8 mouse cellular contexts compared by ENCODE assay signal in genomic region chr4:130107065-130107443, GRCm38 (mm10). TPM values are rescaled to one million over a fixed set of nuclear protein-coding genes. Genes with fewer than 3 reads are reported as not detected.
DNase-seq lines count a peak whose midpoint lies in the region; ATAC-seq and TF ChIP-seq lines count a peak whose summit lies in the region.

No protein-coding gene starts in this region.

- H3K36me3 ChIP-seq in lung, embryonic 15.5 days, result no peaks in the 10 kb centered on the region
- no peaks in the 10 kb centered on the region for H3K36me3 ChIP-seq in embryonic facial prominence, embryonic 13.5 days
- peaks cover under 1% of the 10 kb centered on the region; the same call in 1 of the 2 replicates for H3K36me3 ChIP-seq in intestine, postnatal 0 days (ENCODE audit: control insufficient read depth, insufficient read depth)
- H3K36me3 ChIP-seq in neural tube, embryonic 14.5 days (ENCODE audit: control insufficient read depth, insufficient read depth, low read length), result no peaks in the 10 kb centered on the region

- H3K4me3 ChIP-seq in lung, embryonic 15.5 days, result peak overlapping the region; percentile 71
- peak overlapping the region; percentile 66 for H3K4me3 ChIP-seq in embryonic facial prominence, embryonic 13.5 days
- H3K4me3 ChIP-seq in intestine, postnatal 0 days (ENCODE audit: low read depth, low read length), result peak overlapping the region; percentile 69
- H3K4me3 ChIP-seq in neural tube, embryonic 14.5 days (ENCODE audit: low read depth, low read length), result peak overlapping the region; percentile 79

- peaks cover 35% of the 10 kb centered on the region for H3K4me1 ChIP-seq in lung, embryonic 15.5 days
- H3K4me1 ChIP-seq in embryonic facial prominence, embryonic 13.5 days, result peaks cover 20% of the 10 kb centered on the region
- H3K4me1 ChIP-seq in intestine, postnatal 0 days (replicated peaks; ENCODE audit: control insufficient read depth, insufficient read depth, low read length), result peaks cover 16% of the 10 kb centered on the region
- peaks cover 7% of the 10 kb centered on the region; the same call in 1 of the 2 replicates for H3K4me1 ChIP-seq in neural tube, embryonic 14.5 days (ENCODE audit: control insufficient read depth, insufficient read depth, low read length)

- no peak for ATAC-seq in lung, embryonic 15.5 days (ENCODE audit: borderline replicate concordance, extremely low read depth, low FRiP score, low TSS enrichment)
- peak; percentile 34; the same call in 1 of the 2 replicates for ATAC-seq in embryonic facial prominence, embryonic 13.5 days (ENCODE audit: insufficient number of reproducible peaks, insufficient read depth, low FRiP score, low TSS enrichment, low read depth)
- ATAC-seq in intestine, postnatal 0 days, result peak; percentile 57
- peak; percentile 77 for ATAC-seq in neural tube, embryonic 14.5 days (ENCODE audit: low read depth)

- H3K4me2 ChIP-seq in lung, embryonic 15.5 days, result peak overlapping the region; percentile 49
- H3K4me2 ChIP-seq in embryonic facial prominence, embryonic 13.5 days, result peak overlapping the region; percentile 82
- peak overlapping the region; percentile 60 for H3K4me2 ChIP-seq in intestine, postnatal 0 days (replicated peaks; ENCODE audit: low read depth)
- H3K4me2 ChIP-seq in neural tube, embryonic 14.5 days (ENCODE audit: low read depth, low read length), result peak overlapping the region; percentile 84

- DNase-seq in lung, postnatal 25 days (ENCODE audit: low spot score), result no peak
- no peak for DNase-seq in thymus, postnatal 10 days (ENCODE audit: low spot score in 2 of 2)
- DNase-seq in layer of hippocampus, postnatal 10 days (ENCODE audit: low spot score in 2 of 2), result no peak
- no peak for DNase-seq in thymus, adult 18-20 months

- no peak for TF ChIP-seq CTCF in intestine, postnatal 0 days (IDR thresholded peaks at IDR 0.05; ENCODE audit: low read depth)

- no peaks in the 10 kb centered on the region for H3K9me3 ChIP-seq in lung, embryonic 15.5 days
- H3K9me3 ChIP-seq in embryonic facial prominence, embryonic 13.5 days, result peaks cover 3% of the 10 kb centered on the region; the same call in 1 of the 2 replicates
- H3K9me3 ChIP-seq in intestine, postnatal 0 days (ENCODE audit: control insufficient read depth), result no peaks in the 10 kb centered on the region
- H3K9me3 ChIP-seq in neural tube, embryonic 14.5 days (ENCODE audit: control insufficient read depth, low read length), result no peaks in the 10 kb centered on the region

- H3K27me3 ChIP-seq in lung, embryonic 15.5 days, result no peaks in the 10 kb centered on the region
- no peaks in the 10 kb centered on the region for H3K27me3 ChIP-seq in embryonic facial prominence, embryonic 13.5 days
- no peaks in the 10 kb centered on the region for H3K27me3 ChIP-seq in intestine, postnatal 0 days (replicated peaks; ENCODE audit: control insufficient read depth, insufficient read depth, low read length)
- H3K27me3 ChIP-seq in neural tube, embryonic 14.5 days (ENCODE audit: control insufficient read depth, insufficient read depth, low read length), result no peaks in the 10 kb centered on the region

- 10% methylated on average over 14 of the region's 14 CpGs for WGBS in lung, embryonic 15.5 days
- WGBS in embryonic facial prominence, embryonic 13.5 days, result 11% methylated on average over 14 of the region's 14 CpGs
- WGBS in intestine, postnatal 0 days, result 10% methylated on average over 14 of the region's 14 CpGs
- WGBS in neural tube, embryonic 14.5 days, result 12% methylated on average over 14 of the region's 14 CpGs

- H3K9ac ChIP-seq in lung, embryonic 15.5 days, result no peak overlapping the region
- H3K9ac ChIP-seq in embryonic facial prominence, embryonic 13.5 days, result peak overlapping the region; percentile 82
- peak overlapping the region; percentile 56; the same call in 1 of the 2 replicates for H3K9ac ChIP-seq in intestine, postnatal 0 days (ENCODE audit: low read depth, low read length)
- H3K9ac ChIP-seq in neural tube, embryonic 14.5 days (replicated peaks; ENCODE audit: low read depth, low read length), result no peak overlapping the region; the same call in 1 of the 2 replicates

- H3K27ac ChIP-seq in lung, embryonic 15.5 days, result peak overlapping the region; percentile 82
- H3K27ac ChIP-seq in embryonic facial prominence, embryonic 13.5 days, result peak overlapping the region; percentile 62
- H3K27ac ChIP-seq in intestine, postnatal 0 days (ENCODE audit: low read depth, low read length), result peak overlapping the region; percentile 91; the same call in 1 of the 2 replicates
- H3K27ac ChIP-seq in neural tube, embryonic 14.5 days (ENCODE audit: low read depth, low read length), result peak overlapping the region; percentile 6

RNA-seq across cellular contexts. Expression of gene Pef1, which starts 4.7 kb away (rescaled TPM):
- 75.0 and 76.5 TPM in 2 replicates for polyA plus RNA-seq in lung, embryonic 15.5 days (2015; fragmentation: Nextera tagmentation; extraction: Ambion mirVana)
- 66.5 and 66.9 TPM in 2 replicates for polyA plus RNA-seq in embryonic facial prominence, embryonic 13.5 days (2015; fragmentation: Nextera tagmentation; extraction: Ambion mirVana)
- polyA plus RNA-seq in intestine, postnatal 0 days (2015; fragmentation: Nextera tagmentation; extraction: Ambion mirVana), result 72.7 and 73.4 TPM in 2 replicates
- polyA plus RNA-seq in neural tube, embryonic 14.5 days (2014; fragmentation: Nextera tagmentation; extraction: Ambion mirVana), result 66.2 and 68.3 TPM in 2 replicates
- total RNA-seq in layer of hippocampus, postnatal 10 days (2021), result 10 to 100 TPM; 37.4 to 39.7 TPM

RNA-seq across cellular contexts. Expression of gene Hcrtr1, which starts 32.1 kb away (rescaled TPM):
- 0.28 and 0.50 TPM in 2 replicates for polyA plus RNA-seq in lung, embryonic 15.5 days (2015; fragmentation: Nextera tagmentation; extraction: Ambion mirVana)
- polyA plus RNA-seq in embryonic facial prominence, embryonic 13.5 days (2015; fragmentation: Nextera tagmentation; extraction: Ambion mirVana), result 0.21 TPM in 2 replicates
- 0.81 and 0.91 TPM in 2 replicates for polyA plus RNA-seq in intestine, postnatal 0 days (2015; fragmentation: Nextera tagmentation; extraction: Ambion mirVana)
- polyA plus RNA-seq in neural tube, embryonic 14.5 days (2014; fragmentation: Nextera tagmentation; extraction: Ambion mirVana), result 1.2 and 1.8 TPM in 2 replicates
- total RNA-seq in layer of hippocampus, postnatal 10 days (2021), result 10 to 100 TPM; 12.5 to 14.3 TPM

RNA-seq across cellular contexts. Expression of gene Col16a1, which starts 59.4 kb away (rescaled TPM):
- polyA plus RNA-seq in lung, embryonic 15.5 days (2015; fragmentation: Nextera tagmentation; extraction: Ambion mirVana), result 66.3 and 74.6 TPM in 2 replicates
- polyA plus RNA-seq in embryonic facial prominence, embryonic 13.5 days (2015; fragmentation: Nextera tagmentation; extraction: Ambion mirVana), result 75.9 and 77.3 TPM in 2 replicates
- 23.1 and 25.6 TPM in 2 replicates for polyA plus RNA-seq in intestine, postnatal 0 days (2015; fragmentation: Nextera tagmentation; extraction: Ambion mirVana)
- polyA plus RNA-seq in neural tube, embryonic 14.5 days (2014; fragmentation: Nextera tagmentation; extraction: Ambion mirVana), result 5.8 and 18.2 TPM in 2 replicates
- total RNA-seq in layer of hippocampus, postnatal 10 days (2021), result 10 to 100 TPM; 17.9 to 26.0 TPM

Comparison
In these comparisons a context has a peak if more than half of its experiments do, and no peak if none do; other contexts are left out.
1. H3K27ac ChIP-seq: peak in every context shown above with its lines; median percentile 91 in intestine, postnatal 0 days; 82 in lung, embryonic 15.5 days; 62 in embryonic facial prominence, embryonic 13.5 days; 6 in neural tube, embryonic 14.5 days.
2. H3K9ac ChIP-seq: peak in embryonic facial prominence, embryonic 13.5 days (single experiment) and intestine, postnatal 0 days (single experiment); none in lung, embryonic 15.5 days (single experiment) and neural tube, embryonic 14.5 days (single experiment).
3. Peak in every context shown above with its lines, with median percentiles within 50 percentile points of each other: H3K4me2 ChIP-seq and H3K4me3 ChIP-seq.